Mouse (Mus musculus): ENCODE data around the gene Mup2. TPM values are rescaled to one million over a fixed set of nuclear protein-coding genes. Genes with fewer than 3 reads are reported as not detected.
"Not testable (repeated sequence)": the region's sequence is repeated elsewhere in the genome, so short reads cannot be mapped to it uniquely, and the experiment has no call there.

The Mup2 gene
- polyA plus RNA-seq (2016; fragmentation: Nextera tagmentation; extraction: Ambion mirVana), result not detected in 2 replicates

GRCm38 (mm10) chr4:60154189-60154588 is at the start of gene Mup2:
Gene Mup2, minus strand, starts transcription at chr4:60154289.
- not testable (repeated sequence) for DNase-seq (ENCODE audit: low spot score); H3K9me3 ChIP-seq (replicated peaks); H3K4me3 ChIP-seq; H3K27ac ChIP-seq; H3K27me3 ChIP-seq (ENCODE audit: low read depth, poor library complexity, severe bottlenecking); H3K36me3 ChIP-seq; H3K4me1 ChIP-seq

Other genes with a start within 250 kb of the Mup2 start
- gene Slc46a2, start 239.2 kb downstream of the Mup2 start, polyA plus RNA-seq (2016; fragmentation: Nextera tagmentation; extraction: Ambion mirVana), result not detected in 2 replicates
- gene Mup4, start 193.6 kb downstream of the Mup2 start, polyA plus RNA-seq (2016; fragmentation: Nextera tagmentation; extraction: Ambion mirVana), result not detected in 2 replicates
- gene Mup6, start 190.0 kb downstream of the Mup2 start, polyA plus RNA-seq (2016; fragmentation: Nextera tagmentation; extraction: Ambion mirVana), result not detected in 2 replicates
- not detected in 2 replicates for gene Mup7, start 83.8 kb downstream of the Mup2 start, polyA plus RNA-seq (2016; fragmentation: Nextera tagmentation; extraction: Ambion mirVana)
- not detected in 2 replicates for gene Mup8, start 68.3 kb upstream of the Mup2 start, polyA plus RNA-seq (2016; fragmentation: Nextera tagmentation; extraction: Ambion mirVana)

Measured in limb, embryonic 10.5 days (tissue).